Mouse (Mus musculus) limb, embryonic 15.5 days (tissue): ENCODE measurements around the gene Carmil1. TPM values are rescaled to one million over a fixed set of nuclear protein-coding genes. Genes with fewer than 3 reads are reported as not detected.

Experiments used
- ATAC-seq: fragments of 200-750 bp; cut with Nextera tagmentation; 2 replicates; pipeline ENCODE4 v1.8.0; 2017; ENCODE audit warnings: low read depth, moderate TSS enrichment; ENCODE audit not compliant: insufficient number of reproducible peaks, low FRiP score, low TSS enrichment
- H3K27ac ChIP-seq: fragments of 300-500 bp; sonication (generic); 2 replicates; pipeline ENCODE4 v1.5.1; 2015; ENCODE audit warnings: moderate library complexity, mild to moderate bottlenecking, inconsistent platforms
- H3K27me3 ChIP-seq: fragments of 300-500 bp; sonication (generic); 2 replicates; pipeline ENCODE4 v1.6.1; 2015; ENCODE audit warnings: inconsistent platforms
- H3K36me3 ChIP-seq: fragments of 300-500 bp; sonication (generic); 2 replicates; pipeline ENCODE4 v1.6.1; 2015; ENCODE audit warnings: inconsistent platforms
- H3K4me1 ChIP-seq: fragments of 300-500 bp; sonication (generic); 2 replicates; pipeline ENCODE4 v1.6.1; 2015; ENCODE audit warnings: inconsistent platforms
- H3K4me2 ChIP-seq: fragments of 300-500 bp; sonication (generic); 2 replicates; pipeline ENCODE4 v1.6.1; 2015; ENCODE audit warnings: mild to moderate bottlenecking, inconsistent platforms
- H3K4me3 ChIP-seq: fragments of 300-500 bp; sonication (generic); 2 replicates; pipeline ENCODE4 v1.5.1; 2015; ENCODE audit warnings: mild to moderate bottlenecking, inconsistent platforms
- H3K9ac ChIP-seq: fragments of 300-500 bp; sonication (generic); 2 replicates; pipeline ENCODE4 v1.6.1; 2015; ENCODE audit warnings: inconsistent platforms
- H3K9me3 ChIP-seq: fragments of 300-500 bp; sonication (generic); 2 replicates; pipeline ENCODE4 v1.6.1; 2016; ENCODE audit warnings: inconsistent platforms
- WGBS: fragments of 180-500 bp; shearing (Covaris S2); methylation state at CpG from one replicate; pipeline ENCODE4 v1.1.7; 2015; 5-methylcytosine and 5-hydroxymethylcytosine counted together
- polyA plus RNA-seq: library from polyadenylated mRNA; unstranded; fragments of >200 nt; fragmentation: Nextera tagmentation; extraction: Ambion mirVana; gene quantifications from 2 replicates; pipeline ENCODE4 v1.2.1, GENCODE M21; 2015

The Carmil1 gene
- polyA plus RNA-seq, 1 experiment from 2014 or later, result 39.8 TPM

DNA sequence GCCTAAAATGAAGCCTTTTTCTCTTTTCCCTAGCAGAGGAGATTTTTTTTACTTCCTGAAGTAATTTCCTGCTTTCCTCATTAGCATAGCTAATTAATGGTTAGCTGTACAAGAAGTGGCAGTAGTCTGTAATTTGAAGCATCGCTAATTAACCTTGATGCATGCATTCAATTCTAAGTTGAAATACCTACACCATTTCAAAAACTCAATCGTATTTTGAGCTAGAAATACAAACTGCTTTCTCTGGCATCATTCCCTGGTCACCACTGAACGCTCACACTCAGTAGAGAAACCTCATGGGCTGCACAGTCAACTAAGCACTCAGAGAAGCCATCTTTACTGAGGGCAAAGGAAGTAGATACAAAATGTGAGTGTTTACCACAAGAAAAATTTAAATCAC, 285.8 kb downstream of the Carmil1 start:
- no peak overlapping the region for H3K4me2 ChIP-seq
- WGBS, result 55% methylated on average over 3 of the region's 3 CpGs
- no peaks in the 10 kb centered on the region for H3K9me3 ChIP-seq
- peaks cover 17% of the 10 kb centered on the region for H3K27me3 ChIP-seq
- H3K4me1 ChIP-seq, result no peaks in the 10 kb centered on the region; the same call in 1 of the 2 replicates
- H3K4me3 ChIP-seq, result no peak overlapping the region
- H3K27ac ChIP-seq, result no peak overlapping the region
- no peaks in the 10 kb centered on the region for H3K36me3 ChIP-seq
- H3K9ac ChIP-seq, result no peak overlapping the region
- no peak for ATAC-seq

GRCm38 (mm10) chr13:23994024-23994423, 286.6 kb downstream of the Carmil1 start:
- ATAC-seq, result no peak
- H3K4me1 ChIP-seq, result no peaks in the 10 kb centered on the region; the same call in 1 of the 2 replicates
- no peaks in the 10 kb centered on the region for H3K36me3 ChIP-seq
- H3K4me3 ChIP-seq, result no peak overlapping the region
- H3K9ac ChIP-seq, result no peak overlapping the region
- peaks cover 17% of the 10 kb centered on the region for H3K27me3 ChIP-seq
- H3K4me2 ChIP-seq, result no peak overlapping the region
- H3K27ac ChIP-seq, result no peak overlapping the region
- no peaks in the 10 kb centered on the region for H3K9me3 ChIP-seq
- WGBS, result 14% methylated on average over 9 of the region's 9 CpGs

GRCm38 (mm10) chr13:23990928-23991327, 289.7 kb downstream of the Carmil1 start, which contains the start of gene Scgn:
Scgn (minus strand) TSS chr13:23991214.
- ATAC-seq, result no peak
- H3K36me3 ChIP-seq, result no peaks in the 10 kb centered on the region
- H3K27me3 ChIP-seq, result peaks cover 17% of the 10 kb centered on the region
- no peaks in the 10 kb centered on the region for H3K9me3 ChIP-seq
- H3K4me3 ChIP-seq, result no peak within 1 kb of the TSS
- H3K27ac ChIP-seq, result no peak within 1 kb of the TSS
- H3K4me1 ChIP-seq, result no peaks in the 10 kb centered on the region; the same call in 1 of the 2 replicates
- no peak within 1 kb of the TSS; the same call in 1 of the 2 replicates for H3K4me2 ChIP-seq
- under 1% methylated on average over 20 of the region's 20 CpGs for WGBS
- H3K9ac ChIP-seq, result no peak within 1 kb of the TSS

- Histone ChIP-seq H3K9me3 (no peaks in the 10 kb centered on the region), H3K36me3 (no peaks in the 10 kb centered on the region), H3K9ac (no peak overlapping the region), H3K27me3 (peaks cover 17% of the 10 kb centered on the region), H3K4me1 (no peaks in the 10 kb centered on the region; the same call in 1 of the 2 replicates), H3K4me3 (no peak overlapping the region), H3K27ac (no peak overlapping the region), H3K4me2 (no peak overlapping the region)
- ATAC-seq, result no peak
- WGBS, result 13% methylated on average over 5 of the region's 5 CpGs
Measured at GRCm38 (mm10) chr13:23990451-23990850, 290.1 kb downstream of the Carmil1 start.

DNA sequence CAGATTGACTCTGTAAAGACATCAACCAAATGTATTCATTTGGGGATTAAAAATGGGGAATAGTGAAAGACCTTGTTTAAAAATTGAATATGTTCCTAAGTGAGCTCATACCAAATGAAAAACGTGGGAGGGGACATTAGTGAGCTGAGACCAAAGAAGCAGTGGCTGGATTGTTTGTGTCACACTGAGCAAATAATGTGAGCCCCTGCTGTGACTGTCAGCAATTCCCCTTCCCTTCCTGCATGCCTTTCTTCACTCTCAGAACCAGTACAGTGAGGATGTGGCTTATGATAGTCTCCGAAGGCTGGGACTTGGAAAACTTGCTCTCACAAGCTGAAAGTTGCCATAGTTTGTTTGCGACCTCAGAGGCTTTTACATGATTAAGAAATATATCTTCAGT, 295.5 kb downstream of the Carmil1 start:
- ATAC-seq, result no peak
- H3K27ac ChIP-seq, result no peak overlapping the region
- WGBS, result 45% methylated on average over 3 of the region's 3 CpGs

GRCm38 (mm10) chr13:23972271-23972670, 308.3 kb downstream of the Carmil1 start:
- 62% methylated on average over 5 of the region's 5 CpGs for WGBS
- Histone ChIP-seq H3K27me3 (no peaks in the 10 kb centered on the region), H3K27ac (no peak overlapping the region), H3K9me3 (no peaks in the 10 kb centered on the region), H3K4me3 (no peak overlapping the region), H3K4me1 (no peaks in the 10 kb centered on the region), H3K36me3 (no peaks in the 10 kb centered on the region), H3K9ac (no peak overlapping the region), H3K4me2 (no peak overlapping the region)
- ATAC-seq, result no peak

More for the DNA sequence above, 295.5 kb downstream of the Carmil1 start:
- Histone ChIP-seq H3K27me3 (no peaks in the 10 kb centered on the region), H3K9ac (no peak overlapping the region), H3K4me3 (no peak overlapping the region), H3K36me3 (no peaks in the 10 kb centered on the region), H3K4me2 (no peak overlapping the region), H3K4me1 (no peaks in the 10 kb centered on the region), H3K9me3 (no peaks in the 10 kb centered on the region)

DNA sequence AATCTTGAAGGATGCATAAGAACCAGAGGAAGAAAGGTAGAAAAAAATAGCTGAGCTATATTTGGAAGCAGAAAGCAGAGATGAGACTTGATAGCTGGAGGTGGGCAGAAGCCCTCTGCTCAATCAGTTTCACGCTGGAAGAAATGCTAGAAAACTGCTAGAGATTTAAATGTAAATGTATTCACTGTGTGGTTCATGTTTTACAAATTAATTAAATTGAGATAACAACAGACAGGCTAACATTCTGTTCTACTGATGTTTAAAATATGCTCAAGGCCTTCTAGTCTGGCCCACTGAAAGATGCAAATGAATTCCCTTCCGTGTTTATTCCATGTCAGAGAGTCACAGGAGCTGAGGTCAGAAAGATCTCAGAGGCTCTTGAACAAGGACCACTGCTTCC, 308.7 kb downstream of the Carmil1 start:
- Histone ChIP-seq H3K9ac (no peak overlapping the region), H3K4me3 (no peak overlapping the region), H3K4me2 (no peak overlapping the region), H3K36me3 (no peaks in the 10 kb centered on the region), H3K4me1 (no peaks in the 10 kb centered on the region), H3K9me3 (no peaks in the 10 kb centered on the region), H3K27me3 (no peaks in the 10 kb centered on the region), H3K27ac (no peak overlapping the region)
- no peak for ATAC-seq
- 81% methylated on average over 2 of the region's 2 CpGs for WGBS

DNA sequence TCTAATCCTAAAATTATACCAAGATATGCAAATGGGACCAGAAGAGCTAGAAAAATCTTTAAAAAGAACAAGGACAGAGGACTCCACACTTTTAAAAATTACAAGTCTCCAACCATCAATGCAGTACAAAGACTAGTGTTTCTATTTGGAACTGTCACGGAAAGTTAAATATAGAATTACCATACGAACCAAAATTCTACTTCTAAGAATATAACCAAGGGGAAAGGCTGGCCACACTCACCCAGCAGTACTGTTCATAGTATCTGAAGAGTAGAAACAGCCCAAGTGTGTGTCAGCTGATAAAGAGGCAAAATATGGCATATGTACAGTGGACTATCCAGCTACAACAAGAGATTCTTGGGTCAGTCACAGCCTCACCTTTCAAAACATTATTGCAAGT, 315.7 kb downstream of the Carmil1 start:
- Histone ChIP-seq H3K4me2 (no peak overlapping the region), H3K27me3 (no peaks in the 10 kb centered on the region), H3K27ac (no peak overlapping the region), H3K36me3 (no peaks in the 10 kb centered on the region), H3K4me1 (no peaks in the 10 kb centered on the region), H3K9me3 (no peaks in the 10 kb centered on the region), H3K4me3 (no peak overlapping the region), H3K9ac (no peak overlapping the region)
- WGBS, result 72% methylated on average over 2 of the region's 2 CpGs
- no peak for ATAC-seq

Other genes with a start within 250 kb of the Carmil1 start
- 0.63 and 0.77 TPM in 2 replicates for gene Cmah, start 46.6 kb upstream of the Carmil1 start, polyA plus RNA-seq